Mouse (Mus musculus): ENCODE data around the gene Rab3c. TPM values are rescaled to one million over a fixed set of nuclear protein-coding genes. Genes with fewer than 3 reads are reported as not detected.

Rab3c gene
- polyA plus RNA-seq, 1 experiment from 2014 or later: 0.08 TPM

DNA sequence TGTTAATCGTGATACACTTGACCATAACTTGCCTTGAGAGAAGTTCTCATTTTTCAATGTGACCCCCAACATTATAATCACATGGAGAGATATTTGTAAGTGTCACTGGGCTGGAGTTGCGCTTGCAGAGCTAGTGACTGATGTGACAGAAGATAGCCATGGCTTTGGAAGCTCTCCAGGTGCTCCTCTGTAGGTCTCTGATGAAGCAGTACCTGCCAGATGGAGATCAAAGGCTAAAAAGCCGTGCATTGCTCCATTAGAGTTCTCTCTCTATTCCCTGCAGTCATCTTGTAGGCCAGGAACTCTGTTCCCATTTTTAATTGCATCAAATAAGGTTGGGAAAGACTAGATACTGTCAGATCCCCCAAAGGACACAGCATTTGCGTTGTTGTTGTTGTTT lies 112.2 kb downstream of the Rab3c start:
- H3K27ac ChIP-seq (ENCODE audit: low read length): no peak overlapping the region
- no peak overlapping the region for H3K4me2 ChIP-seq (ENCODE audit: low read depth, low read length)
- H3K4me3 ChIP-seq (ENCODE audit: low read depth, low read length): no peak overlapping the region
- ATAC-seq (ENCODE audit: low read depth): no peak
- no peaks in the 10 kb centered on the region for H3K9me3 ChIP-seq (replicated peaks; ENCODE audit: control insufficient read depth, low read length)
- 53% methylated on average over 4 of the region's 4 CpGs for WGBS (ENCODE audit: insufficient replicate concordance)
- no peaks in the 10 kb centered on the region for H3K36me3 ChIP-seq (ENCODE audit: control insufficient read depth, insufficient read depth)
- no peak overlapping the region for H3K9ac ChIP-seq (ENCODE audit: low read depth, low read length)
- H3K4me1 ChIP-seq (ENCODE audit: control insufficient read depth, low read depth, low read length): no peaks in the 10 kb centered on the region
- no peaks in the 10 kb centered on the region for H3K27me3 ChIP-seq (ENCODE audit: control insufficient read depth, insufficient read depth, low read depth, low read length)

DNA sequence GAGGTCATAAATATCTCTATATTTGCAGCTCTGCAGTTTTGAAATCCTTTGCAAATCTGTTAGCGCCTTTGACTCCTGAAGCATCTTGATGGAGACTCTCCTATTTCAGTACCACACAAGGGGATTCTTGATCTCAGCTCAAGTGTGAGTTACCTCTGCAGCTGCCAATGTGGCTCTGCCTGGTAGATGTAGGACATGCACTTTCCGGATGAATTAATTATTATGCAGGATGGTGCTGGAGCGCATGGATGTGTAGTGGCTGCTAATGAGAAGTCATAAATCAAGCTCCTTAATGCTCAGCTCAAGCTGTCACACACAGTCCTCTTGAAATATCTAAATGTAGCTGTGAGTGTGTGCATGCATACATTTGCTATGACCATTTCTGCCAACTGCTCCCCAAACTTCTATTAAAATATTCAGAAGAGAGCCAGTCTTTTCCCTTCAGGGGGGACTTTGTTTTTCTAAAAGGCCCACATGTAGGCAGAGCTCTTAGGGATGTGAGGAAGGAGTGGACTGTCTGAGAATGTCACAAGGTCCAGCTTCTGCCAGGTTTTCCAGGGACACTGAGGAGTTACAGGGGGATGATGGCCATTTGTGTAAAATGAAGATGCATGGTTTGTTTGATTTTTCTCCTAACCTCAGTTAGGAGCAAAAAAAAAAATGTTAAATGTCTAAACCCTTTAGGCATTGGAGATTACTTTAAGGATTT lies 114.0 kb downstream of the Rab3c start:
- Histone ChIP-seq H3K27ac (ENCODE audit: low read length) (no peak overlapping the region), H3K9ac (ENCODE audit: low read depth, low read length) (no peak overlapping the region), H3K27me3 (ENCODE audit: control insufficient read depth, insufficient read depth, low read depth, low read length) (no peaks in the 10 kb centered on the region), H3K36me3 (ENCODE audit: control insufficient read depth, insufficient read depth) (no peaks in the 10 kb centered on the region), H3K4me1 (ENCODE audit: control insufficient read depth, low read depth, low read length) (no peaks in the 10 kb centered on the region), H3K4me2 (ENCODE audit: low read depth, low read length) (no peak overlapping the region), H3K4me3 (ENCODE audit: low read depth, low read length) (no peak overlapping the region), H3K9me3 (replicated peaks; ENCODE audit: control insufficient read depth, low read length) (no peaks in the 10 kb centered on the region)
- 69% methylated on average over 3 of the region's 3 CpGs for WGBS (ENCODE audit: insufficient replicate concordance)
- ATAC-seq (ENCODE audit: low read depth): no peak

DNA sequence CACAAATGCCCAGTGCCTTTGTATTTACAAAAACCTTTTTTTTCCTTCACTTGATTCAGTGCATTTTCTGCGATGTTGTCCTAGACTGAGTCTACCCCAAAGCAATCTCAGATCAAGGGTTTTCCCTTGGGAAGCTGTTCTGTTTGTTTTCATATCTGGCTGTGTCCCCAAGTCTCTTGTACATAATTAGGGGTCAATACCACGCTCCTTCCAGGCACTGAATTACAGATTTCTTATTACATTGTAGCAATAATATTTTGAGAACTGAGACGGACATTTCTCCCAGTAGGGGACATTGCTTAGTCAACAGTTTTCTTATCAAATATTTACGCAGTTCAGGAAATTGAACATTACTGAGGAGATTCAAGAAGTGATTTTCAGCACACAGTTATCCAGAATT lies 120.8 kb downstream of the Rab3c start:
- H3K9ac ChIP-seq (ENCODE audit: low read depth, low read length): no peak overlapping the region
- no peaks in the 10 kb centered on the region for H3K9me3 ChIP-seq (replicated peaks; ENCODE audit: control insufficient read depth, low read length)
- ATAC-seq (ENCODE audit: low read depth): no peak
- H3K27ac ChIP-seq (ENCODE audit: low read length): no peak overlapping the region
- H3K27me3 ChIP-seq (ENCODE audit: control insufficient read depth, insufficient read depth, low read depth, low read length): no peaks in the 10 kb centered on the region
- no peaks in the 10 kb centered on the region for H3K36me3 ChIP-seq (ENCODE audit: control insufficient read depth, insufficient read depth)
- no peak overlapping the region for H3K4me2 ChIP-seq (ENCODE audit: low read depth, low read length)
- no peaks in the 10 kb centered on the region for H3K4me1 ChIP-seq (ENCODE audit: control insufficient read depth, low read depth, low read length)
- H3K4me3 ChIP-seq (ENCODE audit: low read depth, low read length): no peak overlapping the region
- WGBS (ENCODE audit: insufficient replicate concordance): 58% methylated on average over 4 of the region's 4 CpGs

DNA sequence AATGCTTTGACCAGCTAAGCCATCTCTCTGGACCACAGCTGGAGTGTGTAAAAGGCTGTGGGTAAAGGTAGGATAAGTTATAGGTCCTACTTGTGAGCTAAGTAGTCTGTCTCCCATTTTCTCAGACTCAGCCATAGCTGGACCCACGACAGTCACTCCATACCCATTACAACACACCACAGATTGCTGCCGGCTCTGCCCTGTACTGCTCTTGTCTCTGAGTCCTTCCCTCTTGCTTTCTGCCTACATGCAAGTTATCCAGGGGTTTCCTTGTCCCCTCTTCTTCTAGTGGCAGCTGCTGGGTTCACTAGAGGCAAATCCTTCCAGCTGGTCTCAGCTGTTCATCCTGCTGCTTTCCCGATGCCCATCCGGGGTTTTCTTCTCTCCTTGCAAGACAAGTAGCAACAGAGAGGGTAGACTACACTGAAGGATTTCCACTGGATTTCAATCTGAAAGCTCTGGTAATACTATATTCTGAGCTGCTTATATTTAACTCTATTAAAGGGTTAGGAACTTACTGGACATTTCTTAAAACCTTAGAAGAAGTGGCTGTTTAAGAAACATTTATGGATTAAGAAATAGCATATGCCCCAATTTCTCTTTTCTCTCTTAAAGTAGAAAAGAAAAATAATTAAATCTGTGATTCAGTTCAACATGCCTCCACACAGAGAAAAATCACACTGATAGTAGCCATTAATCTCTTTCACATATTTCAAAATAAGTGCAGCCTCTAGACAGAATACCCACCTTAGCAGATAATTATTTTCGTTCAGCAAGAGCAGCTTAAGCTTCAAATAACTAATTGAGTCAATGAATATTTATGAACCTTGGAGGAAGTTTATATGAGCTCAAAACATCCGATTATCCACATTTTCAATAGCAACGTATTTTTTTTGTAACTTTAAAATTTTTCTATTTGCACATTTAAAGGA lies 121.9 kb downstream of the Rab3c start:
- 55% methylated on average over 7 of the region's 7 CpGs for WGBS (ENCODE audit: insufficient replicate concordance)
- no peaks in the 10 kb centered on the region for H3K36me3 ChIP-seq (ENCODE audit: control insufficient read depth, insufficient read depth)
- H3K9me3 ChIP-seq (replicated peaks; ENCODE audit: control insufficient read depth, low read length): no peaks in the 10 kb centered on the region
- H3K4me2 ChIP-seq (ENCODE audit: low read depth, low read length): no peak overlapping the region
- H3K9ac ChIP-seq (ENCODE audit: low read depth, low read length): no peak overlapping the region
- no peak overlapping the region for H3K4me3 ChIP-seq (ENCODE audit: low read depth, low read length)
- ATAC-seq (ENCODE audit: low read depth): no peak
- no peaks in the 10 kb centered on the region for H3K27me3 ChIP-seq (ENCODE audit: control insufficient read depth, insufficient read depth, low read depth, low read length)
- no peaks in the 10 kb centered on the region for H3K4me1 ChIP-seq (ENCODE audit: control insufficient read depth, low read depth, low read length)
- no peak overlapping the region for H3K27ac ChIP-seq (ENCODE audit: low read length)

DNA sequence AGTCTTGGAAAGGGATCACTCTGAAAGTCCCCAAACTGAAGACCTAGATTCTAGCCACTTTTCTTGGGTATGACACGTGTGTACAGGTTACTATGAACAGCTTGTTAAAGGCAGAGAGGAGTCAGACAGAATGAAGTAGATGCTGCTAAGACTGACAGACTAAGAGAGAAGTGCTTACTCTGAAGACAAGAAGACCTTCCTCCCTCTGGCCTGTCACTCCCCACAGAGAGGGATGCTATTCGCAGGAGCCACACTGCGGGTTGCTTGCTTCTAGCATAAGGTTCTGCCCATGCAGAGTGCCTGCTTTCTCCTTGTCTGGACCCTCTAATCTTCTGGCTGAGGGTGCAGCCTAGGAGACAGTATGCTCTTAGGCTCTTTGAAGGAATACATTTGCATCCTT lies 135.3 kb downstream of the Rab3c start:
- H3K4me3 ChIP-seq (ENCODE audit: low read depth, low read length): no peak overlapping the region
- no peaks in the 10 kb centered on the region for H3K9me3 ChIP-seq (replicated peaks; ENCODE audit: control insufficient read depth, low read length)
- H3K36me3 ChIP-seq (ENCODE audit: control insufficient read depth, insufficient read depth): no peaks in the 10 kb centered on the region
- no peaks in the 10 kb centered on the region for H3K4me1 ChIP-seq (ENCODE audit: control insufficient read depth, low read depth, low read length)
- no peak overlapping the region for H3K4me2 ChIP-seq (ENCODE audit: low read depth, low read length)
- 44% methylated on average over 3 of the region's 3 CpGs for WGBS (ENCODE audit: insufficient replicate concordance)
- no peak for ATAC-seq (ENCODE audit: low read depth)
- no peak overlapping the region for H3K27ac ChIP-seq (ENCODE audit: low read length)
- no peak overlapping the region for H3K9ac ChIP-seq (ENCODE audit: low read depth, low read length)
- no peaks in the 10 kb centered on the region for H3K27me3 ChIP-seq (ENCODE audit: control insufficient read depth, insufficient read depth, low read depth, low read length)

DNA sequence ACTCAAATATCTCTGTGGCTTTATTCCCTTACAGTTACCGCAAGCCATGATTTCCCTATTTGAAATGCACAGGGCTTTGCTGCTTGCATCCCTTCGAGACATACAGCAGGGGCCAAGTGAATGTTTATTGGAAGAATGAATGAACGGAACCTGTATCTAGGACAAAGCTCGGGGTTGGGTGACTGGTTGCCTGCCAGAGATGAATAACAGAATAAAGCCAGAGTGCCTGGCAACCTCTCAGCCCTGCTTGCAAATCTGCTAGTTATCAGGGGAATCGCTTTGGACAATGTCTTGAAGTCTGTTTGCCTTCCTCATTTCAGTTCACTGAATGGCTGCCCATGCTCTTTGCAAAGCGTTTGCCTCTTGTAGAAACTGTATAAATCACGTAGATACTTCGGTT lies 135.8 kb downstream of the Rab3c start:
- Histone ChIP-seq H3K27ac (ENCODE audit: low read length) (no peak overlapping the region), H3K9me3 (replicated peaks; ENCODE audit: control insufficient read depth, low read length) (no peaks in the 10 kb centered on the region), H3K9ac (ENCODE audit: low read depth, low read length) (no peak overlapping the region), H3K4me1 (ENCODE audit: control insufficient read depth, low read depth, low read length) (no peaks in the 10 kb centered on the region), H3K4me2 (ENCODE audit: low read depth, low read length) (no peak overlapping the region), H3K27me3 (ENCODE audit: control insufficient read depth, insufficient read depth, low read depth, low read length) (no peaks in the 10 kb centered on the region), H3K4me3 (ENCODE audit: low read depth, low read length) (no peak overlapping the region), H3K36me3 (ENCODE audit: control insufficient read depth, insufficient read depth) (no peaks in the 10 kb centered on the region)
- ATAC-seq (ENCODE audit: low read depth): no peak
- WGBS (ENCODE audit: insufficient replicate concordance): 50% methylated on average over 8 of the region's 8 CpGs

DNA sequence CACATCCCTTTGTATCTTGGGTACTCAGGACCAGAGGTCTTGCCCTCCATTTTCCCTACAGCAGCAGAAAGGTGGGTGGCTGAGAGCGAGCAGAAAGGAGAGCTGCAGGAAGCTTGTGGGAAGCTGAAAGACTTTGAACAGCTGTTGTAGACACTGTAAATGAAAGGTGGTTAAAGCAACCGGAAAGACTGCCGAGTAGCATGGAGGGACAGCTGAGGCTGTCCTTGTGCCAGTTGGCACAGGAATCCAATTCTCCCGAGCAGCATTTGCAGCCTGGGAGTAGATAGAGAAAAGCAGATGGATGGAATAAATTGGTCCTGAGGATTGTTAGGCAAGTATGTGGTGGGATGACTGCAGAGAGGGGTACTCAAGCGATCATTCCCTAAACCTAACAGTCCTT lies 141.5 kb downstream of the Rab3c start:
- Histone ChIP-seq H3K36me3 (ENCODE audit: control insufficient read depth, insufficient read depth) (no peaks in the 10 kb centered on the region), H3K27me3 (ENCODE audit: control insufficient read depth, insufficient read depth, low read depth, low read length) (no peaks in the 10 kb centered on the region)
- ATAC-seq (ENCODE audit: low read depth): no peak

DNA sequence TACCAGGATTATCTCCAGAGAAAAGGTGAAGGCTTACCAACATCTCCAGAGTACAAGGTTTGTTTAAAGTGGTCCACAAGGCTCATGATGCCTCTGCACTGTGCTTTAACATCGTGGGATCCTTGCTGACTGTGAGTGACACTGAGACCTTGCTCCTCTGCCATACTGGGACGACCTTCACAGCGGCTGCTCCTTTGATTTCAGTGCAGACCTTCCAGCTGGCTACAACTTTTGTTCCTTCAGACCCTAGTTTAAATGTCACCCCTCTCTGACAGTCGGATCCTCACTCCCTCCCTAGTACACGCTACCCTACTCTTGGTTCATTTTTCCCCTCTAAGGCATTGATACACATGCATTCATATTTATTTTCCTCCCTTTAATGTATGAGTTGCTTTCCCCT lies 142.2 kb downstream of the Rab3c start:
- 53% methylated on average over 5 of the region's 5 CpGs for WGBS (ENCODE audit: insufficient replicate concordance)

More for the DNA sequence above, 141.5 kb downstream of the Rab3c start:
- no peaks in the 10 kb centered on the region for H3K9me3 ChIP-seq (replicated peaks; ENCODE audit: control insufficient read depth, low read length)
- no peak overlapping the region for H3K9ac ChIP-seq (ENCODE audit: low read depth, low read length)
- no peaks in the 10 kb centered on the region for H3K4me1 ChIP-seq (ENCODE audit: control insufficient read depth, low read depth, low read length)
- no peak overlapping the region for H3K4me3 ChIP-seq (ENCODE audit: low read depth, low read length)
- 55% methylated on average over 5 of the region's 5 CpGs for WGBS (ENCODE audit: insufficient replicate concordance)
- no peak overlapping the region for H3K4me2 ChIP-seq (ENCODE audit: low read depth, low read length)
- H3K27ac ChIP-seq (ENCODE audit: low read length): no peak overlapping the region

DNA sequence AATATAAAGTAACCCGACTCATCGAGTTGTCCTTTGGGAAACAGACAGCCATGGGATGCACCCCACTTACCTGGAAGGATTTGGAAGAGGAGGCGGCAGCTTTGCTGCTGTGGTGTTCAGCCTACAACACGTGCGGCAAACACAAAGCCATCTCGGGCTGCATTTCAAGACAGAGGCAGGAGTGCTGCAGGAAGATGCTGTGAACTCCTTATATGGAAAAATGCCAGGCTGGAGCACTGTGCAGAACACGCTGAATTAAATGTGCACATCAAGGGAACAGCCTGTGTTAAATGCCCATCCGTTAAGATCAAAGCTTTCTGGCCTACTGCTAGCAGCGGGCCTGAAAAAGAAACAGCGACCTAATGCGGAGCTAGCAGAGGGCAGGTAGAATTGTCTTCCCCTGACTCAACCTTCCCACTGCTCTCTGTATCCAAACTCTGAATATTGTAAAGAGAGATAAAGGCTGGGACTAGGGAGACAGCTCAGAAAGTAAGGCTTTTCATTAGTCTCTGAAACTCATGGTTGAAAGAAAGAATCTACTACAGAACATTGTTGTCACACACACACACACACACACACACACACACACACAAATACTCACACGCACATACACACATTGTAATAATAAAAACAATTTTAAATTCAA lies 153.1 kb downstream of the Rab3c start:
- WGBS (ENCODE audit: insufficient replicate concordance): 70% methylated on average over 12 of the region's 12 CpGs

More for the DNA sequence above, 142.2 kb downstream of the Rab3c start:
- H3K4me3 ChIP-seq (ENCODE audit: low read depth, low read length): no peak overlapping the region
- H3K36me3 ChIP-seq (ENCODE audit: control insufficient read depth, insufficient read depth): no peaks in the 10 kb centered on the region
- H3K9me3 ChIP-seq (replicated peaks; ENCODE audit: control insufficient read depth, low read length): no peaks in the 10 kb centered on the region
- H3K27ac ChIP-seq (ENCODE audit: low read length): no peak overlapping the region
- ATAC-seq (ENCODE audit: low read depth): no peak
- H3K4me2 ChIP-seq (ENCODE audit: low read depth, low read length): no peak overlapping the region
- H3K9ac ChIP-seq (ENCODE audit: low read depth, low read length): no peak overlapping the region
- no peaks in the 10 kb centered on the region for H3K4me1 ChIP-seq (ENCODE audit: control insufficient read depth, low read depth, low read length)
- no peaks in the 10 kb centered on the region for H3K27me3 ChIP-seq (ENCODE audit: control insufficient read depth, insufficient read depth, low read depth, low read length)

More for the DNA sequence above, 153.1 kb downstream of the Rab3c start:
- no peak overlapping the region for H3K4me2 ChIP-seq (ENCODE audit: low read depth, low read length)
- no peak overlapping the region for H3K9ac ChIP-seq (ENCODE audit: low read depth, low read length)
- ATAC-seq (ENCODE audit: low read depth): no peak
- no peaks in the 10 kb centered on the region for H3K36me3 ChIP-seq (ENCODE audit: control insufficient read depth, insufficient read depth)
- no peaks in the 10 kb centered on the region for H3K27me3 ChIP-seq (ENCODE audit: control insufficient read depth, insufficient read depth, low read depth, low read length)
- H3K4me3 ChIP-seq (ENCODE audit: low read depth, low read length): no peak overlapping the region
- no peaks in the 10 kb centered on the region for H3K4me1 ChIP-seq (ENCODE audit: control insufficient read depth, low read depth, low read length)
- H3K9me3 ChIP-seq (replicated peaks; ENCODE audit: control insufficient read depth, low read length): no peaks in the 10 kb centered on the region
- no peak overlapping the region for H3K27ac ChIP-seq (ENCODE audit: low read length)

Data from liver, embryonic 16.5 days (tissue).